Mouse (Mus musculus) G1E (cell line): ENCODE measurements around the gene BC049730. TPM values are rescaled to one million over a fixed set of nuclear protein-coding genes. Genes with fewer than 3 reads are reported as not detected.

Source experiments
- ATAC-seq: 2 replicates; pipeline ENCODE4 v1.8.0; 2016; ENCODE audit warnings: mild to moderate bottlenecking; ENCODE audit not compliant: insufficient number of reproducible peaks, poor library complexity, low FRiP score, severe bottlenecking; ENCODE audit errors: extremely low read depth
- DNase-seq: peaks from one replicate; pipeline ENCODE4 v3.0.0; 2012; ENCODE audit warnings: low spot score
- H3K27me3 ChIP-seq: 2 replicates; pipeline ENCODE4 v1.6.1; 2012; ENCODE audit warnings: mild to moderate bottlenecking, low read length, inconsistent platforms; ENCODE audit not compliant: insufficient read depth
- H3K36me3 ChIP-seq: replicated peaks from 2 replicates; pipeline ENCODE3; 2012; ENCODE audit warnings: mild to moderate bottlenecking, inconsistent platforms
- H3K4me1 ChIP-seq: 2 replicates; pipeline ENCODE4 v1.6.1; 2012; ENCODE audit warnings: low read depth, low read length, inconsistent platforms, mixed read lengths; ENCODE audit not compliant: insufficient read depth
- H3K4me3 ChIP-seq: 2 replicates; pipeline ENCODE4 v1.5.1; 2012; ENCODE audit warnings: low read depth, mild to moderate bottlenecking, inconsistent platforms, low read length, moderate library complexity, mixed read lengths
- H3K9me3 ChIP-seq: replicated peaks from 2 replicates; pipeline ENCODE4 v1.6.1; 2012; ENCODE audit warnings: inconsistent platforms
- CTCF ChIP-seq: IDR thresholded peaks from 2 replicates; pipeline ENCODE4 v1.5.1; 2012; ENCODE audit warnings: low read depth, low read length, inconsistent platforms, mixed read lengths
- GATA1 ChIP-seq: IDR thresholded peaks from 2 replicates; pipeline ENCODE4 v1.6.1; 2012; ENCODE audit warnings: borderline replicate concordance, low read length, inconsistent platforms, mixed read lengths
- GATA2 ChIP-seq: IDR thresholded peaks from 2 replicates; pipeline ENCODE4 v1.6.1; 2012; ENCODE audit warnings: low read depth, low read length, inconsistent platforms, borderline replicate concordance
- POLR2AphosphoS5 ChIP-seq: IDR thresholded peaks from 2 replicates; pipeline ENCODE4 v1.6.1; 2012; ENCODE audit warnings: low read depth, low read length, inconsistent platforms; ENCODE audit not compliant: insufficient replicate concordance
- TAL1 ChIP-seq: conservative IDR thresholded peaks from 2 replicates; pipeline ENCODE4 v1.6.1; 2012; ENCODE audit warnings: low read depth, low read length, inconsistent platforms, mixed read lengths
- polyA plus RNA-seq: library from polyadenylated mRNA; stranded (reverse); fragments of >175 nt; gene quantifications from 2 replicates; pipeline ENCODE4 v1.2.3, GENCODE M21; 2012
- total RNA-seq, 2 experiments: library from RNA; stranded (forward) in 1 of 2; stranded (reverse) in 1 of 2; fragments of 200-1000 nt in 1 of 2; fragments of >200 nt in 1 of 2; fragmentation: Nextera tagmentation in 1 of 2; gene quantifications; 2 replicates each; pipeline ENCODE4 v1.2.3; 2014 to 2017

Gene BC049730
- total and polyA plus RNA-seq, 3 experiments = not detected

GRCm38 (mm10) chr7:24761161-24761560, 52.1 kb downstream of the BC049730 start:
- Histone ChIP-seq H3K9me3 (no peaks in the 10 kb centered on the region), H3K27me3 (peaks cover 4% of the 10 kb centered on the region; the same call in 1 of the 2 replicates), H3K4me3 (no peak overlapping the region), H3K4me1 (no peaks in the 10 kb centered on the region), H3K36me3 (no peaks in the 10 kb centered on the region)
- DNase-seq (no peak), ATAC-seq (no peak)
- no peak for TF ChIP-seq POLR2AphosphoS5
- no peak for TF ChIP-seq GATA1
- TF ChIP-seq CTCF = no peak
- no peak for TF ChIP-seq GATA2
- TF ChIP-seq TAL1 = no peak

- Histone ChIP-seq H3K4me1 (no peaks in the 10 kb centered on the region), H3K9me3 (no peaks in the 10 kb centered on the region), H3K4me3 (no peak overlapping the region), H3K36me3 (no peaks in the 10 kb centered on the region), H3K27me3 (peaks cover 4% of the 10 kb centered on the region; the same call in 1 of the 2 replicates)
- no peak for TF ChIP-seq GATA1
- TF ChIP-seq POLR2AphosphoS5 = no peak
- TF ChIP-seq GATA2 = no peak
- no peak for TF ChIP-seq CTCF
- TF ChIP-seq TAL1 = no peak
- no peak for ATAC-seq
- no peak for DNase-seq
These were observed 53.5 kb downstream of the BC049730 start for GRCm38 (mm10) chr7:24762574-24762973.

Other genes starting within 250 kb of the BC049730 start
Only the 20 nearest of the 22 such genes appear.
- gene Cadm4, start 227.2 kb upstream of the BC049730 start, total RNA-seq (2014; fragmentation: Nextera tagmentation) = not detected in 2 replicates
- gene Cadm4, start 227.2 kb upstream of the BC049730 start, total RNA-seq (2017) = 0.06 TPM in 1 of 2 replicates, not detected in the other
- 0.02 and 0.16 TPM in 2 replicates for gene Cadm4, start 227.2 kb upstream of the BC049730 start, polyA plus RNA-seq
- gene Zfp428, start 202.2 kb upstream of the BC049730 start, total RNA-seq (2014; fragmentation: Nextera tagmentation) = 1.7 and 2.6 TPM in 2 replicates
- 3.8 and 4.4 TPM in 2 replicates for gene Zfp428, start 202.2 kb upstream of the BC049730 start, total RNA-seq (2017)
- 39.9 and 53.3 TPM in 2 replicates for gene Zfp428, start 202.2 kb upstream of the BC049730 start, polyA plus RNA-seq
- not detected in 2 replicates for gene AC161166.1, start 196.8 kb upstream of the BC049730 start, total RNA-seq (2014; fragmentation: Nextera tagmentation)
- gene AC161166.1, start 196.8 kb upstream of the BC049730 start, total RNA-seq (2017) = 0.22 TPM in 1 of 2 replicates, not detected in the other
- not detected in 2 replicates for gene AC161166.1, start 196.8 kb upstream of the BC049730 start, polyA plus RNA-seq
- gene Irgq, start 178.6 kb upstream of the BC049730 start, total RNA-seq (2014; fragmentation: Nextera tagmentation) = 5.5 and 6.2 TPM in 2 replicates
- gene Irgq, start 178.6 kb upstream of the BC049730 start, total RNA-seq (2017) = 4.0 and 4.6 TPM in 2 replicates
- gene Irgq, start 178.6 kb upstream of the BC049730 start, polyA plus RNA-seq = 3.6 and 3.9 TPM in 2 replicates
- gene Pinlyp, start 163.1 kb upstream of the BC049730 start, total RNA-seq (2014; fragmentation: Nextera tagmentation) = not detected in 2 replicates
- not detected in 2 replicates for gene Pinlyp, start 163.1 kb upstream of the BC049730 start, total RNA-seq (2017)
- gene Pinlyp, start 163.1 kb upstream of the BC049730 start, polyA plus RNA-seq = not detected in 2 replicates
- gene Xrcc1, start 163.0 kb upstream of the BC049730 start, total RNA-seq (2014; fragmentation: Nextera tagmentation) = 52.7 and 69.8 TPM in 2 replicates
- 79.2 and 85.9 TPM in 2 replicates for gene Xrcc1, start 163.0 kb upstream of the BC049730 start, total RNA-seq (2017)
- gene Xrcc1, start 163.0 kb upstream of the BC049730 start, polyA plus RNA-seq = 211 and 326 TPM in 2 replicates
- gene Ethe1, start 121.7 kb upstream of the BC049730 start, total RNA-seq (2014; fragmentation: Nextera tagmentation) = 9.1 and 12.0 TPM in 2 replicates
- 4.8 and 8.6 TPM in 2 replicates for gene Ethe1, start 121.7 kb upstream of the BC049730 start, total RNA-seq (2017)
- 11.0 and 12.0 TPM in 2 replicates for gene Ethe1, start 121.7 kb upstream of the BC049730 start, polyA plus RNA-seq
- gene Zfp575, start 121.6 kb upstream of the BC049730 start, total RNA-seq (2014; fragmentation: Nextera tagmentation) = not detected in 2 replicates
- 0.05 TPM in 1 of 2 replicates, not detected in the other for gene Zfp575, start 121.6 kb upstream of the BC049730 start, total RNA-seq (2017)
- not detected in 2 replicates for gene Zfp575, start 121.6 kb upstream of the BC049730 start, polyA plus RNA-seq
- gene Phldb3, start 98.5 kb upstream of the BC049730 start, total RNA-seq (2014; fragmentation: Nextera tagmentation) = 2.3 and 8.0 TPM in 2 replicates
- 1.1 and 1.4 TPM in 2 replicates for gene Phldb3, start 98.5 kb upstream of the BC049730 start, total RNA-seq (2017)
- 4.9 and 6.0 TPM in 2 replicates for gene Phldb3, start 98.5 kb upstream of the BC049730 start, polyA plus RNA-seq
- not detected in 2 replicates for gene Lypd3, start 72.7 kb upstream of the BC049730 start, total RNA-seq (2014; fragmentation: Nextera tagmentation)
- 0.23 TPM in 1 of 2 replicates, not detected in the other for gene Lypd3, start 72.7 kb upstream of the BC049730 start, total RNA-seq (2017)
- gene Lypd3, start 72.7 kb upstream of the BC049730 start, polyA plus RNA-seq = not detected in 2 replicates
- not detected in 2 replicates for gene Tex101, start 32.6 kb upstream of the BC049730 start, total RNA-seq (2014; fragmentation: Nextera tagmentation)
- gene Tex101, start 32.6 kb upstream of the BC049730 start, total RNA-seq (2017) = 0.16 TPM in 1 of 2 replicates, not detected in the other
- not detected in 2 replicates for gene Tex101, start 32.6 kb upstream of the BC049730 start, polyA plus RNA-seq
- not detected in 2 replicates for gene Gm4763, start 17.7 kb downstream of the BC049730 start, total RNA-seq (2014; fragmentation: Nextera tagmentation)
- gene Gm4763, start 17.7 kb downstream of the BC049730 start, total RNA-seq (2017) = not detected in 2 replicates
- not detected in 2 replicates for gene Gm4763, start 17.7 kb downstream of the BC049730 start, polyA plus RNA-seq
- gene Cd177, start 51.1 kb downstream of the BC049730 start, total RNA-seq (2014; fragmentation: Nextera tagmentation) = not detected in 2 replicates
- gene Cd177, start 51.1 kb downstream of the BC049730 start, total RNA-seq (2017) = not detected in 2 replicates
- gene Cd177, start 51.1 kb downstream of the BC049730 start, polyA plus RNA-seq = 0.03 TPM in 1 of 2 replicates, not detected in the other
- gene Ceacam10, start 68.0 kb downstream of the BC049730 start, total RNA-seq (2014; fragmentation: Nextera tagmentation) = not detected in 2 replicates
- 0.17 and 0.27 TPM in 2 replicates for gene Ceacam10, start 68.0 kb downstream of the BC049730 start, total RNA-seq (2017)
- not detected in 2 replicates for gene Ceacam10, start 68.0 kb downstream of the BC049730 start, polyA plus RNA-seq
- gene Gm9844, start 153.0 kb downstream of the BC049730 start, total RNA-seq (2014; fragmentation: Nextera tagmentation) = not detected in 2 replicates
- not detected in 2 replicates for gene Gm9844, start 153.0 kb downstream of the BC049730 start, total RNA-seq (2017)
- gene Gm9844, start 153.0 kb downstream of the BC049730 start, polyA plus RNA-seq = 1.3 and 1.7 TPM in 2 replicates
- not detected in 2 replicates for gene Lypd4, start 160.7 kb downstream of the BC049730 start, total RNA-seq (2014; fragmentation: Nextera tagmentation)
- gene Lypd4, start 160.7 kb downstream of the BC049730 start, total RNA-seq (2017) = 0.11 and 0.17 TPM in 2 replicates
- not detected in 2 replicates for gene Lypd4, start 160.7 kb downstream of the BC049730 start, polyA plus RNA-seq
- not detected in 2 replicates for gene Dmrtc2, start 160.8 kb downstream of the BC049730 start, total RNA-seq (2014; fragmentation: Nextera tagmentation)
- not detected in 2 replicates for gene Dmrtc2, start 160.8 kb downstream of the BC049730 start, total RNA-seq (2017)
- not detected in 2 replicates for gene Dmrtc2, start 160.8 kb downstream of the BC049730 start, polyA plus RNA-seq
- gene Rps19, start 175.1 kb downstream of the BC049730 start, total RNA-seq (2014; fragmentation: Nextera tagmentation) = 877 and 949 TPM in 2 replicates
- gene Rps19, start 175.1 kb downstream of the BC049730 start, total RNA-seq (2017) = 1,262 and 1,401 TPM in 2 replicates
- gene Rps19, start 175.1 kb downstream of the BC049730 start, polyA plus RNA-seq = 2,998 and 3,499 TPM in 2 replicates
- gene Cd79a, start 188.1 kb downstream of the BC049730 start, total RNA-seq (2014; fragmentation: Nextera tagmentation) = not detected in 2 replicates
- 0.11 TPM in 1 of 2 replicates, not detected in the other for gene Cd79a, start 188.1 kb downstream of the BC049730 start, total RNA-seq (2017)
- gene Cd79a, start 188.1 kb downstream of the BC049730 start, polyA plus RNA-seq = 0.04 TPM in 1 of 2 replicates, not detected in the other
- gene Arhgef1, start 193.7 kb downstream of the BC049730 start, total RNA-seq (2014; fragmentation: Nextera tagmentation) = 97.4 and 107 TPM in 2 replicates
- 38.3 and 48.2 TPM in 2 replicates for gene Arhgef1, start 193.7 kb downstream of the BC049730 start, total RNA-seq (2017)
- 365 and 371 TPM in 2 replicates for gene Arhgef1, start 193.7 kb downstream of the BC049730 start, polyA plus RNA-seq